ENCODE assay signal across 21 mouse cellular contexts in the genomic region with DNA sequence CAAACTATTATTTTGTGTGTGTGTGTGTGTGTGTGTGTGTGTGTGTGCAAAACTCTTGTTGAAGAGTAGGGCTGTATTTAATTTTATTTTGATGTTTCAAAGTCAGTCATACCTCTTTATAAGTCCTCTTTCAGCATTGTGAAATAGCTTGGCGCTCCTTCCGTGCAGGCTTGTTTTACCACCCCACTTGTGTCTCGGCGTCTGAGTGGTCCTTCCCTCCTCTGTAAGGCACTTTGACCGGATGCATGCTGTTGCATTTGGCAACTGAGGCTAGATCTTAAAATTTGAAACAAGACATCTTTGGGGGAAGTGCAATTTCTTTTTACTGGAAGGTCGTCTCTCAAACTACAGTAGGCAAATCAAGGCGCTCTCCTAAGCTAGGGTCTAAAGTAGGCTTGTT. TPM values are rescaled to one million over a fixed set of nuclear protein-coding genes. Genes with fewer than 3 reads are reported as not detected.
DNase-seq lines count a peak whose midpoint lies in the region; ATAC-seq and TF ChIP-seq lines count a peak whose summit lies in the region.
"Had no signal": no experiment of that assay in that cellular context is flagged by ENCODE, and none has a peak within 500 bp of the region (broad histone marks: within the 10 kb centered on the region; RNA-seq: fewer than 3 reads in every experiment).

No protein-coding gene starts in this region.

- TF ChIP-seq EP300 in liver, postnatal 0 days (IDR thresholded peaks at IDR 0.05; ENCODE audit: low read depth), result no peak

- peak; percentile 43; the same call in 1 of the 2 replicates for ATAC-seq in granulocyte monocyte progenitor cell, adult 5-6 weeks (replicated peaks; ENCODE audit: poor library complexity, severe bottlenecking)
- 0 out of 2 replicates have a peak, but pooled peaks have one; percentile 21 for ATAC-seq in megakaryocyte progenitor cell, adult 5-6 weeks (replicated peaks; ENCODE audit: poor library complexity)
- no peak for ATAC-seq in liver, postnatal 0 days
- ATAC-seq: forebrain, embryonic 14.5 days had no signal

- H3K27ac ChIP-seq in liver, postnatal 0 days (ENCODE audit: low read depth), result no peak overlapping the region
- H3K27ac ChIP-seq: embryonic facial prominence, embryonic 15.5 days; forebrain, embryonic 10.5 days; heart, adult 2 months; heart, embryonic 15.5 days had no signal

- no peaks in the 10 kb centered on the region for H3K9me3 ChIP-seq in liver, postnatal 0 days (ENCODE audit: low read length)
- H3K9me3 ChIP-seq: embryonic facial prominence, embryonic 15.5 days; forebrain, embryonic 10.5 days; heart, embryonic 15.5 days had no signal

- H3K27me3 ChIP-seq in liver, postnatal 0 days (ENCODE audit: insufficient read depth, low read length), result no peaks in the 10 kb centered on the region
- H3K27me3 ChIP-seq: embryonic facial prominence, embryonic 15.5 days; heart, embryonic 15.5 days had no signal

- TF ChIP-seq CTCF in liver, postnatal 0 days (IDR thresholded peaks at IDR 0.05; ENCODE audit: low read depth), result no peak

- no peak overlapping the region for H3K9ac ChIP-seq in liver, postnatal 0 days (replicated peaks)
- H3K9ac ChIP-seq: embryonic facial prominence, embryonic 15.5 days; heart, embryonic 15.5 days had no signal

- peaks cover 3% of the 10 kb centered on the region for H3K4me1 ChIP-seq in liver, postnatal 0 days (ENCODE audit: insufficient read depth)
- H3K4me1 ChIP-seq: embryonic facial prominence, embryonic 15.5 days had no signal

- WGBS in liver, postnatal 0 days (ENCODE audit: insufficient replicate concordance), result 81% methylated on average over 7 of the region's 7 CpGs

- no peak overlapping the region for H3K4me2 ChIP-seq in liver, postnatal 0 days (ENCODE audit: low read depth, low read length)
- H3K4me2 ChIP-seq: embryonic facial prominence, embryonic 15.5 days; heart, embryonic 11.5 days; heart, embryonic 15.5 days had no signal

- H3K36me3 ChIP-seq in liver, postnatal 0 days (replicated peaks; ENCODE audit: insufficient read depth, low read length), result peaks cover 14% of the 10 kb centered on the region

- H3K4me3 ChIP-seq in liver, postnatal 0 days (ENCODE audit: low read depth, low read length), result no peak overlapping the region
- H3K4me3 ChIP-seq: embryonic facial prominence, embryonic 15.5 days; erythroblast, embryonic 14.5 days; forebrain, embryonic 10.5 days; heart, adult 2 months; heart, embryonic 15.5 days had no signal

- peak; percentile 10 for DNase-seq in kidney, adult 9 months
- DNase-seq in kidney, postnatal 25 days, result no peak
- DNase-seq in lung, adult 18-20 months, result peak; percentile 31 to 48
- DNase-seq in lung, postnatal 14 days, result no peak
- DNase-seq in liver, postnatal 0 days, result no peak
- DNase-seq: adrenal gland, postnatal 10 days; cerebellum, adult 11 months; cerebellum, adult 8-10 months; cerebellum, postnatal 14 days; embryo, embryonic 11 days; gastrocnemius, postnatal 10 days; heart, adult 2 months; heart, postnatal 14 days had no signal

RNA-seq across cellular contexts. Expression of a gene that starts 48.7 kb away (rescaled TPM):
- total RNA-seq in granulocyte monocyte progenitor cell, adult 5-6 weeks (2014; fragmentation: Nextera tagmentation), result 5.9 and 7.6 TPM in 2 replicates
- total RNA-seq in granulocyte monocyte progenitor cell, adult 5-6 weeks (2017), result 3.4 and 6.4 TPM in 2 replicates
- 4.2 and 4.7 TPM in 2 replicates for total RNA-seq in megakaryocyte progenitor cell, adult 5-6 weeks (2015)
- 3.3 and 3.9 TPM in 2 replicates for total RNA-seq in megakaryocyte progenitor cell, adult 5-6 weeks (2017)
- polyA plus RNA-seq in liver, postnatal 0 days (2015; fragmentation: Nextera tagmentation; extraction: Ambion mirVana), result 0.60 and 0.62 TPM in 2 replicates

RNA-seq across cellular contexts. Expression of a gene that starts 50.2 kb away (rescaled TPM):
- 30.7 and 49.5 TPM in 2 replicates for total RNA-seq in granulocyte monocyte progenitor cell, adult 5-6 weeks (2014; fragmentation: Nextera tagmentation)
- 6.0 and 11.8 TPM in 2 replicates for total RNA-seq in granulocyte monocyte progenitor cell, adult 5-6 weeks (2017)
- total RNA-seq in megakaryocyte progenitor cell, adult 5-6 weeks (2015), result 36.5 and 37.5 TPM in 2 replicates
- total RNA-seq in megakaryocyte progenitor cell, adult 5-6 weeks (2017), result 9.5 TPM in 2 replicates
- polyA plus RNA-seq in liver, postnatal 0 days (2015; fragmentation: Nextera tagmentation; extraction: Ambion mirVana), result 22.3 and 22.6 TPM in 2 replicates

Comparison
In these comparisons a context has a peak if more than half of its experiments do, and no peak if none do; other contexts are left out.
1. DNase-seq: peak in kidney, adult 9 months (single experiment) and lung, adult 18-20 months (2 of 2); none in kidney, postnatal 25 days (0 of 2), lung, postnatal 14 days (single experiment) and liver, postnatal 0 days (single experiment).